In genomic region chr4:141546334-141547200, GRCm38 (mm10) we compare ENCODE assay signal across 8 mouse cellular contexts. TPM values are rescaled to one million over a fixed set of nuclear protein-coding genes. Genes with fewer than 3 reads are reported as not detected.
A peak's percentile ranks its signal among the peaks of the same experiment; 100 is the strongest.
DNase-seq lines count a peak whose midpoint lies in the region; ATAC-seq and TF ChIP-seq lines count a peak whose summit lies in the region.

No protein-coding gene starts in this region.

- under 1% methylated on average over 95 of the region's 98 CpGs for whole genome bisulfite sequencing in hindbrain, embryonic 10.5 days
- 0% methylated on average over 62 of the region's 98 CpGs for WGBS in lung, postnatal 0 days

- peaks cover 0 to 17% of the 10 kb centered on the region in 2 experiments; a peak in 2 of 4 replicates for H3K36me3 ChIP-seq in MEL (ENCODE audit: control insufficient read depth in 1 of 2, insufficient read depth in 2 of 2, low read length in 2 of 2)
- H3K36me3 ChIP-seq in hindbrain, embryonic 10.5 days, result no peaks in the 10 kb centered on the region
- no peaks in the 10 kb centered on the region for H3K36me3 ChIP-seq in lung, postnatal 0 days (ENCODE audit: insufficient read depth, low read length)

- peak overlapping the region; percentile 88 for H3K4me2 ChIP-seq in lung, postnatal 0 days (replicated peaks; ENCODE audit: low read depth, low read length)

- peak overlapping the region; percentile 99 for H3K27ac ChIP-seq in MEL (ENCODE audit: control insufficient read depth, low read depth, low read length)
- H3K27ac ChIP-seq in hindbrain, embryonic 10.5 days, result peak overlapping the region; percentile 99
- H3K27ac ChIP-seq in lung, postnatal 0 days (ENCODE audit: low read length), result peak overlapping the region; percentile 100

- H3K9me3 ChIP-seq in MEL (replicated peaks; ENCODE audit: insufficient read depth, low read length), result no peaks in the 10 kb centered on the region
- no peaks in the 10 kb centered on the region for H3K9me3 ChIP-seq in hindbrain, embryonic 10.5 days
- H3K9me3 ChIP-seq in lung, postnatal 0 days (ENCODE audit: low read length), result no peaks in the 10 kb centered on the region

- TF ChIP-seq RAD21 in MEL (IDR thresholded peaks at IDR 0.05; ENCODE audit: low read depth, low read length), result no peak

- peak overlapping the region; percentile 100 for H3K9ac ChIP-seq in MEL (ENCODE audit: control insufficient read depth, low read depth, low read length, poor library complexity, severe bottlenecking)
- H3K9ac ChIP-seq in lung, postnatal 0 days (replicated peaks; ENCODE audit: low read depth), result peak overlapping the region; percentile 98

- no peaks in the 10 kb centered on the region for H3K27me3 ChIP-seq in MEL (ENCODE audit: control insufficient read depth in 1 of 2, insufficient read depth in 2 of 2, low read length in 2 of 2)
- no peaks in the 10 kb centered on the region for H3K27me3 ChIP-seq in hindbrain, embryonic 10.5 days (ENCODE audit: insufficient read depth, poor library complexity, severe bottlenecking)
- no peaks in the 10 kb centered on the region for H3K27me3 ChIP-seq in lung, postnatal 0 days (replicated peaks; ENCODE audit: insufficient read depth, low read length)

- TF ChIP-seq CTCF in MEL (IDR thresholded peaks at IDR 0.05 in 2 of 3, conservative IDR thresholded peaks at IDR 0.05 in 1 of 3; ENCODE audit: control insufficient read depth in 1 of 3, insufficient read depth in 1 of 3, low read depth in 2 of 3, low read length in 3 of 3, poor library complexity in 1 of 3, severe bottlenecking in 1 of 3), result no peak
- TF ChIP-seq CTCF in lung, postnatal 0 days (IDR thresholded peaks at IDR 0.05), result no peak; the same call in 1 of the 2 replicates

- peak; percentile 82 for ATAC-seq in frontal cortex, adult (ENCODE audit: low TSS enrichment)
- peak; percentile 75 for ATAC-seq in lung, postnatal 0 days

- peak; percentile 69 to 90 for TF ChIP-seq POLR2A in MEL (IDR thresholded peaks at IDR 0.05; ENCODE audit: control insufficient read depth in 1 of 2, insufficient read depth in 1 of 2, low read depth in 1 of 2, low read length in 2 of 2, poor library complexity in 1 of 2)

- H3K4me3 ChIP-seq in MEL (ENCODE audit: control insufficient read depth in 1 of 2, insufficient read depth in 1 of 2, low read depth in 2 of 2, low read length in 2 of 2), result peak overlapping the region; percentile 77 to 95
- peak overlapping the region; percentile 77 for H3K4me3 ChIP-seq in hindbrain, embryonic 10.5 days
- H3K4me3 ChIP-seq in lung, postnatal 0 days (ENCODE audit: low read depth, low read length), result peak overlapping the region; percentile 92

- peak in 1 of 2 experiments; percentile 16; a peak in 1 of 4 replicates for TF ChIP-seq EP300 in MEL (IDR thresholded peaks at IDR 0.05; ENCODE audit: low read depth in 1 of 2, low read length in 2 of 2)
- no peak for TF ChIP-seq EP300 in lung, postnatal 0 days (IDR thresholded peaks at IDR 0.05)

- peaks cover 14% of the 10 kb centered on the region for H3K79me2 ChIP-seq in MEL (ENCODE audit: control insufficient read depth, insufficient read depth, low read length, poor library complexity)

- DNase-seq in MEL (ENCODE audit: low read depth, low spot score), result peak; percentile 90
- DNase-seq in cerebellum, adult 8-10 months, result peak; percentile 82
- peak; percentile 91 for DNase-seq in hindbrain, embryonic 10.5 days (ENCODE audit: low spot score)
- DNase-seq in layer of hippocampus, postnatal 10 days (ENCODE audit: low spot score in 2 of 2), result peak; percentile 80 to 87
- peak; percentile 92 for DNase-seq in lung, postnatal 0 days (ENCODE audit: low spot score)
- peak; percentile 72 for DNase-seq in ovary, postnatal 14 days (ENCODE audit: low spot score)
- DNase-seq in thymus, postnatal 14 days, result peak; percentile 87

- peaks cover under 1 to 15% of the 10 kb centered on the region in 2 experiments for H3K4me1 ChIP-seq in MEL (ENCODE audit: control insufficient read depth in 1 of 2, insufficient read depth in 2 of 2, low read length in 2 of 2)
- H3K4me1 ChIP-seq in hindbrain, embryonic 10.5 days (replicated peaks), result peaks cover 49% of the 10 kb centered on the region
- no peaks in the 10 kb centered on the region for H3K4me1 ChIP-seq in lung, postnatal 0 days (ENCODE audit: insufficient read depth, low read depth, low read length)

TF ChIP-seq in MEL, 35 proteins besides CTCF, POLR2A, EP300 and RAD21:
- peak; percentile 67; the same call in 1 of the 2 replicates for TF ChIP-seq TBP (IDR thresholded peaks at IDR 0.05; ENCODE audit: low read depth, low read length)
- TF ChIP-seq TCF12 (IDR thresholded peaks at IDR 0.05; ENCODE audit: low read depth, low read length), result peak; percentile 55; the same call in 1 of the 2 replicates
- peak; percentile 43 for TF ChIP-seq NELFE (IDR thresholded peaks at IDR 0.05; ENCODE audit: low read depth, low read length)
- TF ChIP-seq ETS1 (IDR thresholded peaks at IDR 0.05; ENCODE audit: low read depth, low read length), result no peak
- 0 out of 2 replicates have a peak, but pooled peaks have one; percentile 20 for TF ChIP-seq MAZ (IDR thresholded peaks at IDR 0.05; ENCODE audit: low read depth, low read length)
- no peak for TF ChIP-seq JUND (IDR thresholded peaks at IDR 0.05; ENCODE audit: low read depth, low read length)
- TF ChIP-seq E2F4 (IDR thresholded peaks at IDR 0.05; ENCODE audit: borderline replicate concordance, low read depth, low read length), result no peak
- peak; percentile 83 for TF ChIP-seq MXI1 (IDR thresholded peaks at IDR 0.05; ENCODE audit: low read depth, low read length)
- peak; percentile 66 for TF ChIP-seq USF1 (IDR thresholded peaks at IDR 0.05; ENCODE audit: low read depth, low read length)
- TF ChIP-seq NRF1 (IDR thresholded peaks at IDR 0.05; ENCODE audit: insufficient read depth, low read depth, low read length, poor library complexity, severe bottlenecking), result no peak
- peak; percentile 41 for TF ChIP-seq CHD1 (IDR thresholded peaks at IDR 0.05; ENCODE audit: low read depth, low read length)
- peak; percentile 44; the same call in 1 of the 2 replicates for TF ChIP-seq ZC3H11A (IDR thresholded peaks at IDR 0.05; ENCODE audit: low read depth, low read length)
- no peak for TF ChIP-seq ZNF384 (IDR thresholded peaks at IDR 0.05; ENCODE audit: low read depth, low read length)
- TF ChIP-seq ZMIZ1 (IDR thresholded peaks at IDR 0.05; ENCODE audit: low read depth, low read length), result 0 out of 2 replicates have a peak, but pooled peaks have one; percentile 37
- no peak for TF ChIP-seq CHD2 (IDR thresholded peaks at IDR 0.05; ENCODE audit: low read length)
- 0 out of 2 replicates have a peak, but pooled peaks have one; percentile 26 for TF ChIP-seq ELF1 (IDR thresholded peaks at IDR 0.05; ENCODE audit: low read depth, low read length)
- no peak for TF ChIP-seq USF2 (IDR thresholded peaks at IDR 0.05; ENCODE audit: borderline replicate concordance in 1 of 2, insufficient read depth in 1 of 2, low read depth in 1 of 2, low read length in 2 of 2)
- no peak; the same call in 1 of the 2 replicates for TF ChIP-seq POLR2AphosphoS2 (IDR thresholded peaks at IDR 0.05; ENCODE audit: low read length)
- TF ChIP-seq UBTF (IDR thresholded peaks at IDR 0.05; ENCODE audit: borderline replicate concordance, insufficient read depth, low read depth, low read length), result no peak
- TF ChIP-seq HCFC1 (IDR thresholded peaks at IDR 0.05; ENCODE audit: low read depth, low read length), result peak; percentile 28
- no peak for TF ChIP-seq BHLHE40 (IDR thresholded peaks at IDR 0.05; ENCODE audit: borderline replicate concordance, low read depth, low read length)
- no peak for TF ChIP-seq MYC (IDR thresholded peaks at IDR 0.05; ENCODE audit: low read depth, low read length)
- no peak for TF ChIP-seq MAFK (IDR thresholded peaks at IDR 0.05; ENCODE audit: borderline replicate concordance, low read depth, low read length)
- TF ChIP-seq ZKSCAN1 (IDR thresholded peaks at IDR 0.05; ENCODE audit: low read depth, low read length), result no peak
- no peak for TF ChIP-seq KAT2A (conservative IDR thresholded peaks at IDR 0.05; ENCODE audit: low read depth, low read length)
- TF ChIP-seq SMC3 (IDR thresholded peaks at IDR 0.05; ENCODE audit: low read depth, low read length), result no peak
- no peak for TF ChIP-seq GATA1 (IDR thresholded peaks at IDR 0.05; ENCODE audit: low read depth, low read length)
- TF ChIP-seq MAX (IDR thresholded peaks at IDR 0.05; ENCODE audit: low read length), result peak; percentile 87
- no peak; the same call in 1 of the 2 replicates for TF ChIP-seq POLR2AphosphoS5 (IDR thresholded peaks at IDR 0.05; ENCODE audit: borderline replicate concordance, low read depth, low read length)
- 0 out of 2 replicates have a peak, but pooled peaks have one; percentile 10 for TF ChIP-seq RCOR1 (IDR thresholded peaks at IDR 0.05; ENCODE audit: low read depth, low read length)

RNA-seq across cellular contexts. Expression of gene Spen, which starts 8.2 kb away (rescaled TPM):
- 11.9 and 12.6 TPM in 2 replicates for total RNA-seq in MEL (2012; rRNA removed)
- 100 to 1,000 TPM in 1 of 2 experiments, 10 to 100 TPM in 1; 46.9 to 102 TPM for polyA plus RNA-seq in MEL (2012; ENCODE audit: insufficient read depth in 1 of 2, insufficient read length in 2 of 2, low read depth in 1 of 2, low replicate concordance in 2 of 2, missing spikeins in 1 of 2)
- polyA plus RNA-seq in hindbrain, embryonic 10.5 days (2016; fragmentation: Nextera tagmentation; extraction: Ambion mirVana), result 12.8 and 14.2 TPM in 2 replicates
- 10 to 100 TPM; 62.9 to 64.5 TPM for total RNA-seq in layer of hippocampus, postnatal 10 days (2021)
- 5.7 and 8.8 TPM in 2 replicates for polyA plus RNA-seq in lung, postnatal 0 days (2015; fragmentation: Nextera tagmentation; extraction: Ambion mirVana)

RNA-seq across cellular contexts. Expression of gene Fblim1, which starts 59.3 kb away (rescaled TPM):
- not detected in 2 replicates for total RNA-seq in MEL (2012; rRNA removed)
- polyA plus RNA-seq in MEL (2012; ENCODE audit: insufficient read depth in 1 of 2, insufficient read length in 2 of 2, low read depth in 1 of 2, low replicate concordance in 2 of 2, missing spikeins in 1 of 2), result not detected
- 33.7 and 34.4 TPM in 2 replicates for polyA plus RNA-seq in hindbrain, embryonic 10.5 days (2016; fragmentation: Nextera tagmentation; extraction: Ambion mirVana)
- total RNA-seq in layer of hippocampus, postnatal 10 days (2021), result 1 to 10 TPM; 4.6 to 5.0 TPM
- polyA plus RNA-seq in lung, postnatal 0 days (2015; fragmentation: Nextera tagmentation; extraction: Ambion mirVana), result 52.3 and 57.5 TPM in 2 replicates

Comparison
In these comparisons a context has a peak if more than half of its experiments do, and no peak if none do; other contexts are left out.
1. Peak in every context shown above with its lines: DNase-seq, ATAC-seq, H3K4me3 ChIP-seq and H3K27ac ChIP-seq.
2. RNA of gene Fblim1, which starts 59.3 kb away (polyA plus RNA-seq): 52.3 to 57.5 TPM in lung, postnatal 0 days and 33.7 to 34.4 TPM in hindbrain, embryonic 10.5 days; not detected in MEL; every median in the first group is over 10 times any median in the second.